Mouse (Mus musculus) stomach, embryonic 15.5 days (tissue): ENCODE results near the gene Zmynd19. TPM values are rescaled to one million over a fixed set of nuclear protein-coding genes. Genes with fewer than 3 reads are reported as not detected.
"Not testable (repeated sequence)": the region's sequence is repeated elsewhere in the genome, so short reads cannot be mapped to it uniquely, and the experiment has no call there.

ENCODE experiments used
- ATAC-seq: fragments of 200-750 bp; cut with Nextera tagmentation; 2 replicates; pipeline ENCODE4 v1.8.0; 2017; ENCODE audit warnings: low read depth, moderate number of reproducible peaks, moderate TSS enrichment; ENCODE audit not compliant: insufficient read depth, low FRiP score
- H3K27ac ChIP-seq: fragments of 300-500 bp; sonication (generic); 2 replicates; pipeline ENCODE4 v1.5.1; 2015; ENCODE audit warnings: mild to moderate bottlenecking, inconsistent platforms
- H3K27me3 ChIP-seq: fragments of 300-500 bp; sonication (generic); replicated peaks from 2 replicates; pipeline ENCODE4 v1.6.1; 2015; ENCODE audit warnings: inconsistent platforms
- H3K36me3 ChIP-seq: fragments of 300-500 bp; sonication (generic); 2 replicates; pipeline ENCODE4 v1.6.1; 2015; ENCODE audit warnings: inconsistent platforms
- H3K4me1 ChIP-seq: fragments of 300-500 bp; sonication (generic); 2 replicates; pipeline ENCODE4 v1.6.1; 2015; ENCODE audit warnings: inconsistent platforms
- H3K4me2 ChIP-seq: fragments of 300-500 bp; sonication (generic); 2 replicates; pipeline ENCODE4 v1.6.1; 2015; ENCODE audit warnings: mild to moderate bottlenecking, inconsistent platforms
- H3K4me3 ChIP-seq: fragments of 300-500 bp; sonication (generic); replicated peaks from 2 replicates; pipeline ENCODE4 v1.5.1; 2015; ENCODE audit warnings: inconsistent platforms
- H3K9ac ChIP-seq: fragments of 300-500 bp; sonication (generic); 2 replicates; pipeline ENCODE4 v1.6.1; 2015; ENCODE audit warnings: inconsistent platforms
- H3K9me3 ChIP-seq: fragments of 300-500 bp; sonication (generic); 2 replicates; pipeline ENCODE4 v1.6.1; 2016; ENCODE audit warnings: inconsistent platforms
- WGBS: fragments of 180-500 bp; shearing (Covaris S2); methylation state at CpG from one replicate; pipeline ENCODE4 v1.1.7; 2015; 5-methylcytosine and 5-hydroxymethylcytosine counted together
- polyA plus RNA-seq: library from polyadenylated mRNA; unstranded; fragments of >200 nt; fragmentation: Nextera tagmentation; extraction: Ambion mirVana; gene quantifications from 2 replicates; pipeline ENCODE4 v1.2.1, GENCODE M21; 2015

The Zmynd19 gene
- polyA plus RNA-seq, 1 experiment from 2014 or later: 16.5 TPM

DNA sequence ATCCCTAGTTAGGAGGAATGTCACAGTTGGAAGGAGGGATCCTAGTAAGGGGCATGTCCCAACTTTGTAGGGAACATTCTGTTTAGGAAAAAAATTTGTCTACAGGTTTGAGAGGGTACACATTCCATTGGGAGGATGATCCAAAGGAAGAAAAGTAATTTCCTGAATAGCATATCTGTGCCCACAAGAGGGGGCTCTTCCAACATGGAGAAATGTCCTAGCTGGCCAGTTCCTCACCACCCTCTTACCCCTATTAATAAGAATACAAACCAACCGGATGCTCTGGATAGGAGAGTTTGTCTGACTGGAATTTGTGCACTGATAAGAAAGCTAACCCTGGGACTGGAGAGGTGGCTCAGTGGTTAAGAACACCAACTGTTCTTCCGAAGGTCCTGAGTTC is 26.0 kb upstream of the Zmynd19 start:
- no peak for ATAC-seq
- Histone ChIP-seq H3K4me1 (peaks cover 9% of the 10 kb centered on the region; the same call in 1 of the 2 replicates), H3K4me3 (no peak overlapping the region), H3K36me3 (0 out of 2 replicates have a peak, but pooled peaks cover 6% of the 10 kb centered on the region), H3K9ac (no peak overlapping the region), H3K27me3 (no peaks in the 10 kb centered on the region), H3K27ac (no peak overlapping the region), H3K9me3 (no peaks in the 10 kb centered on the region), H3K4me2 (no peak overlapping the region)
- WGBS: 41% methylated on average over 2 of the region's 2 CpGs

DNA sequence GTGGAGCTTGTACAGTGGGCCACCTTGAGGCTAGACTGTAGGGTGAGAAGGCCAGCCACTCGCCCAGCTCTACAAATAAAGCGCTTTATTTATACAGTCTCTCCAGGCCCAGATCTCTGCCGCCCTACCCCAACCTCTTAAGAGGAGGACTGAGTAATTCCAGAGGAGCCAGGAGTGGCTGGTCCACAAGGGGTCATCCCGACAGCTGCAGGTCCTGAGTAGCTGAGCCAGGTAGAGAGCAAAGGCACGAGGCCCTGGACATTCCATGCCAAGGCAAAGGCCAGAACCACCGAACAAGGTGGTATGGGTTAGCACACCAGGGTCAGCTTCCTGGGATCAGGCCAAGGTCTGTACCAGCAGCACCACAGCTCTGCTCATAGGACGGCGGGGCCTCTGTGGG is 24.3 kb upstream of the Zmynd19 start:
- ATAC-seq: no peak
- H3K9ac ChIP-seq: no peak overlapping the region
- H3K27me3 ChIP-seq: no peaks in the 10 kb centered on the region
- H3K4me2 ChIP-seq: no peak overlapping the region
- H3K4me1 ChIP-seq: peaks cover 9% of the 10 kb centered on the region; the same call in 1 of the 2 replicates
- H3K9me3 ChIP-seq: no peaks in the 10 kb centered on the region
- H3K4me3 ChIP-seq: no peak overlapping the region
- H3K36me3 ChIP-seq: 0 out of 2 replicates have a peak, but pooled peaks cover 6% of the 10 kb centered on the region
- 78% methylated on average over 8 of the region's 8 CpGs for WGBS
- H3K27ac ChIP-seq: no peak overlapping the region

DNA sequence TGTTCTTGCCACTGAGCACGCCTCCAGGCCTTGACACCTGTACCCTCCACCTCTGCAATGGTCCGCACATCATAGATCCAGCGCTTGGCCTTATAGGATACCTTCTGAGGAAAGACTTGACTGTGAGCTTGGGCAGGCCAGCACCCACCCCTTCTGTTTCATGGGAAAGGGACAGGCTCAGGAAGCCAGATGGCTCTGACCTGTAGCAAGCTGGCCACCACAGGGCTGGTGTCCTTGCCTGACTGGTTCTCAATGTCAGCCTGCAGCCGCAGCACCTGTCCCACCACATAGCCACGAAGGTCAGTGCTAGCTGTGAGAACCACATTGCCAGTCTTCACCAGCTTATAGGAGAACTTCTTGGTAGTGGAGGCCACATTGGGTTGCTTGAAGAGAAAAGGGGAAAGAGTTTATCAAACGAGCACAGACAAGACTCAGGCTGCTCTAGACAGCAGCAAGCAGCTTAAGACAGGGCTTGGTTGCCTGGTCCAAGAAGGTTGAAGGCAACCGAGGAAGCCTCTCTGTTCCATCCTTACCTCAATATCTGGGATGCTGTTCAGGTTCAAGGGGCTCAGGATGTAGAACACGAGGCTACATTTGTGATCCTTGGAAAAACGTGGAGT is 23.1 kb upstream of the Zmynd19 start:
- ATAC-seq: no peak

DNA sequence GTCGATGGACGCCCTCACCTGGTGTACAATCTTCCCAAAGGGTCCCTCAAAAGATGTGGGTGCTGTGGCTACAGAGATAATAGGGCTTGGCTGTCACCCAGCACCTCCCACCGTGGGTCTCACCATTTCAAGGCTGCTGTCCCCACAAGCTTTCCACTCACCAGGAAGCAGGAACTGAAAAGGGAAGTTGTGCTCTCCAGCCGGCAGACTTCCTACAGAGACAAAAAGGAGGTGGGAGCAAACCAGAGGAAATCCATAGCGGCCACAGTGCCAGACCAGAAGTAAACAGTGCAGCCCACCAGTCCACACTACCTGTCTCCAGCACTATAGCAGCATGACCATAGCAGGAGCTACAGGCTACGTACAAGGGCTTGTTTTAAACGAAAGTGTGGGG is 22.6 kb upstream of the Zmynd19 start:
- Histone ChIP-seq H3K36me3 (0 out of 2 replicates have a peak, but pooled peaks cover 6% of the 10 kb centered on the region), H3K4me1 (peaks cover 9% of the 10 kb centered on the region; the same call in 1 of the 2 replicates), H3K4me2 (no peak overlapping the region), H3K27ac (peak overlapping the region; percentile 86), H3K27me3 (no peaks in the 10 kb centered on the region), H3K4me3 (no peak overlapping the region), H3K9me3 (no peaks in the 10 kb centered on the region), H3K9ac (no peak overlapping the region)
- WGBS: 53% methylated on average over 7 of the region's 7 CpGs
- ATAC-seq: no peak

More for the DNA sequence above, 23.1 kb upstream of the Zmynd19 start:
- H3K4me2 ChIP-seq: no peak overlapping the region
- H3K9ac ChIP-seq: no peak overlapping the region
- H3K27me3 ChIP-seq: no peaks in the 10 kb centered on the region
- peaks cover 9% of the 10 kb centered on the region; the same call in 1 of the 2 replicates for H3K4me1 ChIP-seq
- WGBS: 76% methylated on average over 9 of the region's 9 CpGs
- no peaks in the 10 kb centered on the region for H3K9me3 ChIP-seq
- 0 out of 2 replicates have a peak, but pooled peaks cover 6% of the 10 kb centered on the region for H3K36me3 ChIP-seq
- no peak overlapping the region for H3K27ac ChIP-seq
- H3K4me3 ChIP-seq: no peak overlapping the region

DNA sequence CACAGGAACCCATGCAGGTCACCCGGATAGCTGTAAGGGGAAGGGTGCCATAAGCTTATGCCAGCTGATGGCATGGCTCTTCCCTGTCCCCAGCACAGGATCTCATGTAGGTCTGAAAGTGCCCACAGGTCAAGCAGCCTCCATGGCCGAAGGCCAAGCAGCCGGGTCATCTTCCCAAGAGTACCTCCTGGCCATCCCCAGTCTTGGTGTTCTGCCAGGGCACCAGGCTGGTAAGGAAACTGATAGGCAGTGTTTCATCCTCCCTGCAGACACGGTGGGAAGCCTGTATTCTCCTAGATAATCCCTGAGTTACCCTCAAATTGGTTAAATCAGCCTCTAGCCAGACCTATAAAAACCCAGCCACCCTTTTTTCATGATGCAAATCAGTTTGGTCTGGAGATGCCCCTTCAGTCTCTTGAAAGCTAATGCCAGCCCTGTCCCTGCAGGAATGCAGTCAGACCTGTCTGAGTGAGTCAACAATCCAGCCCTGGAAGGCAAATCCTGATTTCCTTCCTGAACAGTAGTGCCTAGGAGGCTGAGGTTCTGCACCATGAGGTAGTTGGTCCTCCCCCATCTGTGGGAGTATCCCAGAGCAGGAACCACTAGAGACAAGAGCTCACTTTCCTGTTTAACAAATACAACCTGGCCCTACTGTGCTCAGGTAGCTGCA is 21.6 kb upstream of the Zmynd19 start:
- H3K4me3 ChIP-seq: no peak overlapping the region
- peak overlapping the region; percentile 30; the same call in 1 of the 2 replicates for H3K4me2 ChIP-seq
- H3K9ac ChIP-seq: no peak overlapping the region
- WGBS: 57% methylated on average over 4 of the region's 4 CpGs
- no peaks in the 10 kb centered on the region for H3K9me3 ChIP-seq
- H3K27ac ChIP-seq: peak overlapping the region; percentile 86
- no peaks in the 10 kb centered on the region for H3K27me3 ChIP-seq
- H3K36me3 ChIP-seq: 0 out of 2 replicates have a peak, but pooled peaks cover 6% of the 10 kb centered on the region
- H3K4me1 ChIP-seq: peaks cover 9% of the 10 kb centered on the region; the same call in 1 of the 2 replicates
- ATAC-seq: peak; percentile 92

DNA sequence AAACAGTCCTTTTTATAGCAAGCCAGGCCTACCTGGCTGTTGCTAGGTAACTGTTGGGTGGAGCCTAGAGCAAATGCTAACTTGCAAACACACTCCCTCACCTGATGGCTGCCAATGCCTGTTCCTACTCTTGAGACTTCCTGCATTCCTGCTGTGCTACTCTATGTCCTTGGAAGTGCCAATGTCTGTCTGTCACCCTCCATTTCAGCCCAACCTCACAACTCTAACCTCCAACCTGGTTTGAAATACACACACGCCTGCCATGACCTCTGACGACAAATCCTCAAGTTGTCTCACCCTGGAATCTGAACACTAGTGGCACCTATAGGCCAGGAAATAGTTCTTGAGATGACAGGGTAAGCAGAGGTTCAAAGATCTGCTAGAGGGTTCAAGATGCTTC is 20.5 kb upstream of the Zmynd19 start:
- no peak overlapping the region for H3K4me3 ChIP-seq
- no peaks in the 10 kb centered on the region for H3K27me3 ChIP-seq
- H3K9me3 ChIP-seq: no peaks in the 10 kb centered on the region
- no peak overlapping the region for H3K9ac ChIP-seq
- H3K27ac ChIP-seq: peak overlapping the region; percentile 86
- 36% methylated on average over 2 of the region's 2 CpGs for WGBS
- H3K4me2 ChIP-seq: no peak overlapping the region
- ATAC-seq: peak; percentile 59
- H3K36me3 ChIP-seq: 0 out of 2 replicates have a peak, but pooled peaks cover 6% of the 10 kb centered on the region
- H3K4me1 ChIP-seq: peaks cover 15% of the 10 kb centered on the region; the same call in 1 of the 2 replicates

DNA sequence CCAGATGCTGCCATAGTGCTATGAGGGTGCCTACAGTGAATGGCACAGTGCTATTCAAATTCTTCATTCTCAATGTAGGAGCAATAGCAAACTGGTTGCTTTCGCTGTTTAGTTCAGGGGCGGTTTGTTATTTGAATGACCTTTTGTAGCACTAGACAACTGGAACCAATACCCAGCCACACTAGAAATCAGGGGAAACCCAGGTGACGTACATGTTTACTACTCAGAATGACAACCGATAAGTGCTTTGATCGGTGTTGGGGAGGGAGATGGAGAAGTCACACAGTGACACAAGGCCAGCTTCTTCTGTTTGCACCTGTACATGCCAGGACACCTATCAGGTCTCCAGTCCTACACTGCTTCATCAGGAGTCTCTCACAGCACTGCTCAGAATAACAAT is 20.0 kb upstream of the Zmynd19 start:
- 82% methylated on average over 5 of the region's 5 CpGs for WGBS

DNA sequence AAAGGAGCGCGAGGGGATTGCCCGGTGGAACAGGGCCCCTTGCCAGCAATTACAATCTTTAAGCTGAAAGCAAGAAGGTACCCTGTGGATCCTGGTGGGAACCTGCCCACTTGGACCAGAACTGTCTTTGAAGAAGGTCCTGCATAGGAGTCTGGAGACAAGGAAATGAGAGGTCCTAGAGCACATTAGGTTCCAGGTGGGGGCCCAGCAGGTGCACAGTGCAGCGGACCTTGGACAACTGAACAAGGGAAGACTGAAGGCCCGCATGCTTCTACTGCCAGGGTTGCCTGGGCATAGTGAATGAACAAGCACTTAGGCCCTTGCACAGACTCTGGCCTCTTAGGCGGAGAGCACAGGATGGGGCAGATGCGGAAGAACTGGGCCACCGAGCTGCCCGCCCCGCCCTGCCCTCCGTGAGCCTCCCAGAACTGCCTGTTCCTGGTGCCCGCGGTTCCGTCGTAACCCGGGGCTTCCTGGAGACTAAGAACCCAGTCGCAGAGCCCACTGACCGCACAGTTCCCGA is 15.1 kb upstream of the Zmynd19 start:
- peak; percentile 69 for ATAC-seq
- Histone ChIP-seq H3K27me3 (no peaks in the 10 kb centered on the region), H3K9ac (peak overlapping the region; percentile 39), H3K27ac (peak overlapping the region; percentile 87), H3K9me3 (no peaks in the 10 kb centered on the region), H3K4me3 (peak overlapping the region; percentile 57), H3K4me2 (peak overlapping the region; percentile 86), H3K36me3 (no peaks in the 10 kb centered on the region), H3K4me1 (peaks cover 10% of the 10 kb centered on the region; the same call in 1 of the 2 replicates)
- WGBS: 4% methylated on average over 19 of the region's 19 CpGs

More for the DNA sequence above, 20.0 kb upstream of the Zmynd19 start:
- peaks cover 19% of the 10 kb centered on the region; the same call in 1 of the 2 replicates for H3K4me1 ChIP-seq
- 0 out of 2 replicates have a peak, but pooled peaks cover 6% of the 10 kb centered on the region for H3K36me3 ChIP-seq
- H3K9me3 ChIP-seq: no peaks in the 10 kb centered on the region
- ATAC-seq: no peak
- no peak overlapping the region for H3K4me3 ChIP-seq
- no peaks in the 10 kb centered on the region for H3K27me3 ChIP-seq
- no peak overlapping the region for H3K9ac ChIP-seq
- H3K4me2 ChIP-seq: no peak overlapping the region
- H3K27ac ChIP-seq: peak overlapping the region; percentile 86; the same call in 1 of the 2 replicates

DNA sequence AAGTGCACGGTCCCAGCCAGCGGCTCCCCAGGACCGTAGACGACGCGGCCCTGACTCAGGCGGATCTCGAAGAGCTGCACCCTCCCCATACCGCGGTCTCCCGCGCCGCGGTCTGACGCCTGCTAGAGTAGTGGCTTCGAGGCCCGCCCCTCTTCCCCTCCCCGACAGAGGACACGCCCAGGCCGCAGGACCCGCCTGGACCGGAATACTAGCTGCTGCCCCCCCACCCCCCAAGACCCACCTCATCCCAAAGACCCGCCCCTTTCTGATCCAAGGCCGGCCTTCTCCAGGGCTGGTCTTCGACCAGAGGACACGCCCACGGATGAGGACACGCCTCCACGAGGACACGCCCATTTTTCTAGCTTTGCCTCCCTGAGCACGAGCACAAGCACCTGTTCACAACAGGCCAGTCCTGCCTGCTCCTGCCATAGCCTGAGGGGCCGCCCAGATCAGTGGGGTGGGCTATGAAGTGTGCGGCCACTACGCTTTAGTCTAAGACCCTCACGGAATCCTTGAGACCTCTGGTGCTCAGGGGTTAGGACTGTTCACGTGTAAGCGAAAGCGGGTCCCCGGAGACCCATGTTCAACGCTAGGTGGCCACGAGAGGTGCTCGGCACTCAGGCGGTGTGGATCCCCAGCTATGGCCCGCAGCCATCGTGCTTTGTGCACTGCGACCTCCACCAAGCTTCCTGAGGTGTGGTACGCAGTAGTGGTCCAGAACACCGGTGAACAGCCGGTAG is 14.4 kb upstream of the Zmynd19 start, which contains the start of gene Arrdc1:
Gene Arrdc1, minus strand, starts transcription at position 196 of the 740 bp plus-strand sequence.
- H3K9me3 ChIP-seq: no peaks in the 10 kb centered on the region
- peak within 1 kb of the TSS; percentile 86 for H3K4me2 ChIP-seq
- peaks cover 10% of the 10 kb centered on the region; the same call in 1 of the 2 replicates for H3K4me1 ChIP-seq
- WGBS: under 1% methylated on average over 49 of the region's 49 CpGs
- peak within 1 kb of the TSS; percentile 57 for H3K4me3 ChIP-seq
- no peaks in the 10 kb centered on the region for H3K36me3 ChIP-seq
- H3K27ac ChIP-seq: peak within 1 kb of the TSS; percentile 87
- peak within 1 kb of the TSS; percentile 39 for H3K9ac ChIP-seq
- ATAC-seq: peak; percentile 95
- no peaks in the 10 kb centered on the region for H3K27me3 ChIP-seq

DNA sequence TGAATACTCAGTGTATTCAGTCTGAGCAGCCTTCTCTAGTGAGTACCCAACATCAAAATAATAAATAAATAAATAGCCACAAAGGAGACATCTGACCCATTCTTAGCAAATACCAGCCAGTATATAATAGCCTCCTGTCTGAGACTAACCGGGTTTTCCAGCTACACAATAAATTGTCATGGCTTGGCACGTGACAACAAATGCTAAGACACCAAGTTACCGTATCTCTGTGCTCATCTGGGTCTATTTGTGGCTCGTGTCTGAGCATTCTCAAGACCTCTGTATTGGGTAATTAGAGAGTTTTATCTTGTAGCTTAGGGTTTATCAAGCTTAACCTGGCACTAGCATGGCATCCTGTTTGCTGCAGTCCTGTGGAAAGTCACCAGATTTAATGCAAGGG is 7.5 kb upstream of the Zmynd19 start:
- WGBS: 64% methylated on average over 4 of the region's 4 CpGs
- ATAC-seq: no peak
- Histone ChIP-seq H3K4me2 (no peak overlapping the region), H3K36me3 (no peaks in the 10 kb centered on the region), H3K27ac (no peak overlapping the region), H3K4me1 (no peaks in the 10 kb centered on the region), H3K27me3 (no peaks in the 10 kb centered on the region), H3K9ac (no peak overlapping the region), H3K9me3 (no peaks in the 10 kb centered on the region), H3K4me3 (no peak overlapping the region)

DNA sequence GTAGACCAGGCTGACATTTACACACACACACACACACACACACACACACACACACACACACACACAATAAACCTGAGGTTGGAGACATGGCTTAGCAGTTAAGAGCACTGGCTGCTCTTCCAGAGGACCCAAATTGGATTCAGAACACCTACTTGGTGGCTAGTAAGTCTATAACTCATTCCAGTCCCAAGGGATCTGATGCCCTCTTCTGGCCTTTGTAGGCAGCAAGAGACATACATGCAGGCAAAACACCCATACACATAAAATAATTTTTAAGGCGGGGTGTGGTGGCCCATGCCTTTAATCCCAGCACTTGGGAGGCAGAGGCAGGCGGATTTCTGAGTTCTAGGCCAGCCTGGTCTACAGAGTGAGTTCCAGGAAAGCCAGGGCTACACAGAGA is 5.3 kb upstream of the Zmynd19 start:
- H3K27ac ChIP-seq, H3K9ac ChIP-seq, H3K9me3 ChIP-seq, H3K4me2 ChIP-seq, H3K27me3 ChIP-seq, ATAC-seq, H3K4me3 ChIP-seq, H3K36me3 ChIP-seq, H3K4me1 ChIP-seq: not testable (repeated sequence)
- WGBS: 32% methylated on average over 2 of the region's 2 CpGs
